Mouse (Mus musculus) brain, adult 10 weeks (tissue): Measurements from ENCODE around the gene Zfp617. TPM values are rescaled to one million over a fixed set of nuclear protein-coding genes. Genes with fewer than 3 reads are reported as not detected.

Experiments used
- polyA plus RNA-seq: library from polyadenylated mRNA; stranded (reverse); fragments of 350-450 nt; fragmentation: Illumina TruSeq; extraction: RNeasy Lipid Tissue Mini Kit (QIAGEN cat#74804); gene quantifications from one replicate; pipeline ENCODE4 v1.2.3, GENCODE M21; 2015; ENCODE audit warnings: low read depth, low replicate concordance

Gene Zfp617
- polyA plus RNA-seq, result 43.0 TPM

DNA sequence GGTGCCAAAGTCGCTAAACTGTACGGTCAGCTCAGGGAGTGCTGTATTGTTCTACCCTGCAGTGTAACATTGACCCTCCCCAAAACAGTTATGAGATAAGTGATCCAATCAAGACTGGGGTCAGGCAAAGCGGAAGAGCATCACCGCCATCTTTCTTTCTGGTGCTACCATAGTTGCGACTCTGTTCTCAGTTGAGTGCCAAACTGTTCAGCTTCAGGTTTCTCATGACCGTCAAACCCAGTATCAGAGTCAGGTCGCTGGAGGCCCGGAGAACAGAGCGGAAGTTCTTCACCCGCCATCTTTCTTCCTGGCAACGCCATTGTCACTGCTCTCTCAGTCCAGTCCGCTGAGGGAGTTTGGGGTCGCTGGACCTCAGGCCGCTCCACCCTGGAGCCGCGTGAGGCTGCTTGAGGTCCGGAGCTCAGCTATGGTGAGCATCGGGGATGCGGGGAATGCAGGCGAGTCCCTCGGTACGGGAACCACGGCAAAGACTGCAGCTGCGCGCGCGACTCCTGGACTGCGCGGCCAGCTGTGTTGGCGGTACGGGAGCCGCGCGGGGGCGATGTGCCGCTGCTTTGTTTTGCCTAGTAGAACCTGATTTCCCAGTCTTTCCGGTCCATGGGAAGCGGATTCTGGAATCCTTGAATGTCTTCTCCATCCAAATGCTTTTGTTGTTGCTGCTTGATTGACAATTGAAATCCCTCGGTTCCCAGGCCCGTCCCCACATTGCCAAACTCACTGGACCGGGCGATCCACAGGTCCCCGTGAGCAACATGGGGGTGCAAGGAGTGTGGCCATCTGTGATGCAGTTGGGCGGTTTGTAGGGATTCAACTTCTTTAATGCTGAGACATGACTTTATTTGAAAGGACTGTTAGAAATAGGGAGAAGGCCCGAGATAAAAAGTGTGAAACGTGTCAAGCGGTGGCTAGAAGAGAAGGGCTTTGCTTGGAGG lies at the start of gene Zfp617, which contains the start of gene Zfp882:
TSS of gene Zfp617 (plus strand) at position 327 of the 953 bp plus-strand sequence.
TSS of gene Zfp882 (plus strand) at position 300 of the 953 bp plus-strand sequence.

DNA sequence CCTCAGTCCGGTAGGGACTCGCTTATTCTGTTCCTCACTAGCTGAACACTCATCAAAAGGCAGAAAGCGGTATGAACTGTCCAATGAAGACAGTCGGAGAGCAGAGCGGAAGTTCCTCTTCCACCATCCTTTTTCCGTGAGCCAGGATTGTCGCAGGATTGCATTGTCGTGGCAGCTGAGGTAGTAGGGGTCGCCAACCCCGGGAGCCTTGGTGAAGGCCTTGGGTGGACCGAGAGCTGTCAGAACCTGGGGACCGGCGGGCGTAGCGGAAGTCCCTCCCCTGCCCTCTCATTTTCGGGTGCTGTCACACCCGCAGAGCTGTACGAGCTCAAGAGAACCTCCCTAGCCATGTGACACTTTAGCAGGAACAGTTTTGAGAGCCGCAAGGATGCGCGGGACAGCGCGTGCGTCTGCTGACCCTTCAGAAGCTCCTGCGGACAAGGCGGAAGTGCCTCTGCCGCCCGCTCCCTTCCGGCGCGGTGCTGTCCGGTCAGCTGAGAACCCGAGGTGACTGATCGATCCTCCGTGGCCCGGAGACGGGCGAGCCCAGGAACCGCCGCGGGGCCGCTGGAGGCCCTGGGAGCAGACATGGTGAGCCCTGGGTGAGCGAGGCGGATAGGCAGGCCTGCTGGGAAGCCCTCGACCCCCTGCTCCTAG lies 26.7 kb upstream of the Zfp617 start, which contains the start of gene Zfp709:
TSS of gene Zfp709 (plus strand) at position 402 of the 657 bp plus-strand sequence.

GRCm38 (mm10) chr8:71950482-71951221 lies 42.2 kb downstream of the Zfp617 start, which contains the start of gene Zfp961:
Gene Zfp961, plus strand, starts transcription at chr8:71951038.

Other genes with a start within 250 kb of the Zfp617 start
- 119 TPM for gene Unc13a, start 236.9 kb upstream of the Zfp617 start, polyA plus RNA-seq
- gene Jak3, start 232.3 kb upstream of the Zfp617 start, polyA plus RNA-seq, result 2.9 TPM
- gene Insl3, start 219.4 kb upstream of the Zfp617 start, polyA plus RNA-seq, result 0.92 TPM
- 0.88 TPM for gene B3gnt3, start 206.8 kb upstream of the Zfp617 start, polyA plus RNA-seq
- 83.6 TPM for gene Fcho1, start 182.9 kb upstream of the Zfp617 start, polyA plus RNA-seq
- gene Zfp709, start 26.6 kb upstream of the Zfp617 start, polyA plus RNA-seq, result 6.1 TPM
- 8.8 TPM for gene Zfp882, start within 50 bp of the Zfp617 start, polyA plus RNA-seq
- 15.6 TPM for gene Zfp961, start 42.4 kb downstream of the Zfp617 start, polyA plus RNA-seq
- gene Cyp4f18, start 101.0 kb downstream of the Zfp617 start, polyA plus RNA-seq, result not detected
- gene Olfr372, start 132.6 kb downstream of the Zfp617 start, polyA plus RNA-seq, result not detected
- gene Olfr373, start 174.5 kb downstream of the Zfp617 start, polyA plus RNA-seq, result not detected
- not detected for gene Olfr374, start 198.4 kb downstream of the Zfp617 start, polyA plus RNA-seq
- gene Tpm4, start 226.3 kb downstream of the Zfp617 start, polyA plus RNA-seq, result 41.8 TPM